Mouse (Mus musculus) heart, embryonic 16.5 days (tissue): ENCODE data around the gene Timm10. TPM values are rescaled to one million over a fixed set of nuclear protein-coding genes. Genes with fewer than 3 reads are reported as not detected.

Source experiments
- polyA plus RNA-seq: library from polyadenylated mRNA; unstranded; fragments of >200 nt; fragmentation: Nextera tagmentation; extraction: Ambion mirVana; gene quantifications from 2 replicates; pipeline ENCODE4 v1.2.1, GENCODE M21; 2015

Gene Timm10
- polyA plus RNA-seq, 1 experiment from 2014 or later, result 92.9 TPM

Other genes starting within 250 kb of the Timm10 start
- 58.7 and 66.3 TPM in 2 replicates for gene Ctnnd1, start 176.2 kb upstream of the Timm10 start, polyA plus RNA-seq
- 0.13 and 0.19 TPM in 2 replicates for gene Btbd18, start 167.9 kb upstream of the Timm10 start, polyA plus RNA-seq
- 187 and 195 TPM in 2 replicates for gene Selenoh, start 156.2 kb upstream of the Timm10 start, polyA plus RNA-seq
- not detected in 2 replicates for gene Gm28635, start 149.0 kb upstream of the Timm10 start, polyA plus RNA-seq
- 21.4 and 23.0 TPM in 2 replicates for gene Med19, start 148.6 kb upstream of the Timm10 start, polyA plus RNA-seq
- 180 and 182 TPM in 2 replicates for gene Tmx2, start 147.9 kb upstream of the Timm10 start, polyA plus RNA-seq
- 21.7 and 22.7 TPM in 2 replicates for gene Zdhhc5, start 111.8 kb upstream of the Timm10 start, polyA plus RNA-seq
- gene Clp1, start 99.6 kb upstream of the Timm10 start, polyA plus RNA-seq, result 17.9 and 19.5 TPM in 2 replicates
- 2.4 and 2.6 TPM in 2 replicates for gene Ypel4, start 92.9 kb upstream of the Timm10 start, polyA plus RNA-seq
- 3.6 and 5.1 TPM in 2 replicates for gene Gm19426, start 83.3 kb upstream of the Timm10 start, polyA plus RNA-seq
- 44.6 and 51.2 TPM in 2 replicates for gene Serping1, start 51.6 kb upstream of the Timm10 start, polyA plus RNA-seq
- 102 and 110 TPM in 2 replicates for gene Ube2l6, start 28.2 kb upstream of the Timm10 start, polyA plus RNA-seq
- gene Smtnl1, start 4.3 kb upstream of the Timm10 start, polyA plus RNA-seq, result 0.21 and 0.24 TPM in 2 replicates
- gene Slc43a1, start 11.9 kb downstream of the Timm10 start, polyA plus RNA-seq, result 8.0 and 8.7 TPM in 2 replicates
- gene Rtn4rl2, start 59.7 kb downstream of the Timm10 start, polyA plus RNA-seq, result 1.5 and 1.7 TPM in 2 replicates
- 42.5 and 43.6 TPM in 2 replicates for gene Slc43a3, start 109.6 kb downstream of the Timm10 start, polyA plus RNA-seq
- 0.68 TPM in 1 of 2 replicates, not detected in the other for gene Prg2, start 153.5 kb downstream of the Timm10 start, polyA plus RNA-seq
- gene Prg3, start 161.2 kb downstream of the Timm10 start, polyA plus RNA-seq, result 0.34 TPM in 1 of 2 replicates, not detected in the other
- gene Ssrp1, start 210.2 kb downstream of the Timm10 start, polyA plus RNA-seq, result 136 and 148 TPM in 2 replicates
- gene P2rx3, start 210.5 kb downstream of the Timm10 start, polyA plus RNA-seq, result 0.60 and 0.79 TPM in 2 replicates
- gene Tnks1bp1, start 221.0 kb downstream of the Timm10 start, polyA plus RNA-seq, result 23.6 and 32.3 TPM in 2 replicates